Mouse (Mus musculus) large intestine, adult 2 months (tissue): Measurements from ENCODE around the gene Defb21. TPM values are rescaled to one million over a fixed set of nuclear protein-coding genes. Genes with fewer than 3 reads are reported as not detected.
A peak's percentile ranks its signal among the peaks of the same experiment; 100 is the strongest.

Experiments
- DNase-seq: peaks from one replicate; pipeline ENCODE4 v3.0.0-alpha.2; 2012; ENCODE audit warnings: low read depth, low spot score
- WGBS: fragments of 180-500 bp; shearing (Covaris S2); methylation state at CpG from one replicate; pipeline ENCODE4 v1.1.7; 2018; 5-methylcytosine and 5-hydroxymethylcytosine counted together
- polyA plus RNA-seq: library from polyadenylated mRNA; depleted of rRNA; stranded (reverse); fragments of >200 nt; gene quantifications from 2 replicates; pipeline ENCODE4 v1.2.3, GENCODE M21; 2012; rRNA removed

Gene Defb21
- not detected in 2 replicates for polyA plus RNA-seq

DNA sequence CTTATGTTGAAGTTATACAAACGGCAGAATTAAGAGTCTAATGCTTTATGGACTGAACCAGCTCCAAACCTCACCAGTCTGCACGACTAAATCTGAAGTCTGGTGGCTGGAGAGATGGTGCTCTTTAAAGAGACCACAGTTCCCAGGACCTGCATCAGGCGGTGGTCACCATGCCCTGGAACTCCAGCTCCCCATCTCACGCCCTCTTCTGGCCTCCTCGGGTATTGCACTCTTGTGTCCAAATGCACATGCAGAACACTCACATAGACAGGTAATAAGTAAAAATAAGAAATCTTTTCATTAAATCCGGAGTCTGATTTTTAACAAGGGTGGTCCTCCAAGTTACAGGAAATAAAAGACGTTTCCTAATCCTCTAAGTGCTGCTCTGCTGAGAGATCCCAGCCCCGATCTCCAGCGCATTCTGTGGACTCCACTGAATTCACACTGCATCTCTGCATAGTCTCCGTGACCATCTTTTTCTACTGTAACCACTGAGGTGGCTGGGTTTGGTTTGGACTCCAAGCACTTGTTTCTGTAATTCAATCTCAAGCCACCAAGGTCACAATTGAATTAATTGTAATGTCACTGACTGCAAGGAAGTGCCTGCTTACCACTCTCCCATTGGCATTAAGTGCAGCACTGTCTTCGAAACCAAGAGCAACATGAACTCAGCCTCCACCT, at the start of gene Defb21:
TSS of gene Defb21 (plus strand) at position 631 of the 681 bp plus-strand sequence.
- 67% methylated on average over 11 of the region's 11 CpGs for WGBS
- DNase-seq, result no peak

DNA sequence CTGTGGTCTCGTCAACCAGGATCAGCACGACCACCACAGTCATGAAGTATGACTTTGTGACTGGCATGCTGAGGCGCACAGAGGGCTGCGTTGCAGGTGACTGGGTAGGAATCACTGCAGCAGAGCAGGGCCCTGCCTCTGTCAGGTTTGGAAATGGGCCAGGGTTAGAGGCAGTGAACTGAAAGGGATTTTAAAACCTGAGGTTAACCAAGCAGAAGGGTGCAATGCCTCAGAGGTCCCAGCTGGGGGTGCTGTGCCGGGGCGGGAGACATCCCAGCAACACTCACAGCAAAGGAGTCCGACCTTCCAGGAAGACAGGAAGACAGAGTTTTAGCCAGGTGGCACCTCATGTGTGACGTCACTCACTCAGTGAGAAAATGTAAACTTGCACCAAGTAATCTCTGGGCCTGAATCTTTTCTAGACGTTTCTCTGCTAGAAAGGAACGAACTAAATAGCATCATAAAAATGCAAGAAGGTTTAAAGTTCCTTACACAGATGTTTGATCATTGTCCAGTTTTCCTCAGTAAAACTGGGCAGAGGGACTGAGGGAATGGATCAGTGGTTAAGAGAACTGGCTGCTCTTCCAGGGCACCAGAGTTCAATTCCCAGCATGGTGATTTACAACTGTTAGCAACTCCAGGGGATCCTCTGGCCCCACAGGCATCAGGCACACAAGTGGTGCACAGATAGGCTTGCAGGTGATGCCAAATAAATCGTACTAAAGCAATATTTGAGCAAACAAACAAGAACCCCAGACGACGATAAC, 32.4 kb upstream of the Defb21 start, which contains the start of gene Defb29:
TSS of gene Defb29 (minus strand) at position 155 of the 767 bp plus-strand sequence.
- 26% methylated on average over 13 of the region's 13 CpGs for WGBS
- DNase-seq, result no peak

DNA sequence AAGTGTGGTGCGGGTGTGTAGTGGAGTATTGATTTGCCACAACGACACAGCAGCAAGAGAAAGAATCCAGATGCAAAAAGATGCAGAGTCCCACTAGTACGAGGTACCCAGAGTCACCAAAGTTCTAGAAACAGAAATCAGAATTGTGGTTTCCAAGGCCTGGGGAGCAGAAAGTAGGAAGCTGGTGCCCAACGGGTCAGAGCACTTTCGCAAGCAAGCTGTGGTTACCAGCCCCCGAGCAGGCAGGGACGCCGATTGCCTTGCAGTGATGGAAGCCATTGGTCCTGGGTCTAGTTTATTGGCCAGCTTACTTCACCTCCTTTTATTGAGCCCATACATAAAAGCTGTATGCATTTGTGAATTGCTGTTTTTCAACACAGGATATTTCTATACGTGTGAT, 30.6 kb upstream of the Defb21 start:
- DNase-seq, result no peak
- WGBS, result 49% methylated on average over 9 of the region's 9 CpGs

DNA sequence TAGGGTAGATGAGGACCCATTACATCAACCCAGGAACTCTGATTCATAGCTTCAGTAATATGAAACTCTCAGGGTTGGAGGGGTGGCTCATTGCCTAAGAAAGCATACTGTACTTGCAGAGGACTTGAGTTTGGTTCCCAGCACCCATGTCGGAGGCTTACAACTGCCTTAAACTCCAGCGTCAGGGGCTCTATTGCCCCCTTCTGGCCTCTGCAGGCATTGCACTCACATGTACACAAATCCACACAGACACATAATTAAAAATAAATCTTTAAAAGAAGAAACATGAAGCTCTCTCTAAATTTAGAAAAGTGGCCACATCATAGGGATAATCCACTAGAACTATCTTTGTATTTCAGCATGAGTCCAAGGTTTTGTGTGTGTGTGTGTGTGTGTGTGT, 29.6 kb upstream of the Defb21 start:
- no peak for DNase-seq
- WGBS, result 83% methylated on average over 2 of the region's 2 CpGs

DNA sequence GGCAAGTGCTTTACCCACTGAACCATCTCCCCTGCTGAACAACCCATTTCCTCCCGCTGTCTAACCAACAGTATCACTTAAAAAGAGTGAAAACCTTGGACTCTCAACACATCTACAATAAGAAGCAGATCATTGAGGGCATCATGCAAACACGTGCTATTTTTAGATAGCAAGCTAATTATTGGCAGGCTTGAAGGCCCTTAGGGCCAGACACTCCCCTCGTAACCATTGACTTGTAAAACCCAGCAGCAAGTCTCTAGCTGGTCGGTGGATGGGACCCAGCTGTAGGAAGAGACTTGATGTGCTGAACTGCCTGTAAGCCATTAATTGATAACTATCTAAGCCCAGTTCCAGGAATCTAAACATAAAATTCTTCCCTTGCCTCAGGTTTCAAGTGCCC, 29.1 kb upstream of the Defb21 start:
- 37% methylated on average over 4 of the region's 4 CpGs for WGBS
- DNase-seq, result no peak

DNA sequence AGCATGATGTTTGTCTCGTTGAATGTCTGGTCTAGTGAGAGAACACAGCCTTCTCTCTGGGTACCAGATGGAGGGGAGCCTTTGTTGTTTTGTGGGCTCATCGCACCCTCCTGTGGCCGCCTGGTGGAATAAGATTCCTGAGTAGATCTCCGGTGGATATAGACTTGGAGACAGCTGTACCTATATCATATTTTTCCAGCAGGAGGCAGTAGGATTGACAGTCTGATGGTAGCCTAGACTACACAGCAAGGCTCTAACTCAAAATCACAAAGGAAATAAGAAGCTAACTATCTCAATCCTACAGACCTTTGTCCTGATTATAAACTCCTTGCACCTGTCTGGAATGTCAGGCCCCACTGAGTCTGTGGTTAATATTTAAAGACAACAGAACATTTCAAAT, 27.9 kb upstream of the Defb21 start:
- WGBS, result 4% methylated on average over 4 of the region's 4 CpGs
- DNase-seq, result peak; percentile 24

DNA sequence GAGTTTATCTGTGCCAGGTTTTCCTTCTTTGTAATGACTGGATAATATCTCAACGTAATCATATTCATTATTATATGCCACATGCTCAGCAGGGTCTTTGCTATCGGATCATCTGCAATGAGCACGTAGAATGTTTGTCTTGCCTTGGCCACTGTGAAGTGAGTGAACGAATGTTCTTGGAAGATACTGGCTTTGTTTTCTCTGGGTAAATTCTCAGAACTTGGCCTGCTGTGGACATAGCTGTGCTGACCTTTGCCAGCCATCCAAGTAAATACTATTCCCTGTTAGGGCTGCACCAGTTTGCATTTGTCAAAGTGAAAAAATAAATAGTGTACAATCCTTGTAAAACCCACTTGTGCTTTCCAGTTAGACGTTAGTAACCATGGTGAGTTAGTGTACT, 24.4 kb upstream of the Defb21 start:
- WGBS, result 62% methylated on average over 5 of the region's 5 CpGs
- DNase-seq, result no peak

DNA sequence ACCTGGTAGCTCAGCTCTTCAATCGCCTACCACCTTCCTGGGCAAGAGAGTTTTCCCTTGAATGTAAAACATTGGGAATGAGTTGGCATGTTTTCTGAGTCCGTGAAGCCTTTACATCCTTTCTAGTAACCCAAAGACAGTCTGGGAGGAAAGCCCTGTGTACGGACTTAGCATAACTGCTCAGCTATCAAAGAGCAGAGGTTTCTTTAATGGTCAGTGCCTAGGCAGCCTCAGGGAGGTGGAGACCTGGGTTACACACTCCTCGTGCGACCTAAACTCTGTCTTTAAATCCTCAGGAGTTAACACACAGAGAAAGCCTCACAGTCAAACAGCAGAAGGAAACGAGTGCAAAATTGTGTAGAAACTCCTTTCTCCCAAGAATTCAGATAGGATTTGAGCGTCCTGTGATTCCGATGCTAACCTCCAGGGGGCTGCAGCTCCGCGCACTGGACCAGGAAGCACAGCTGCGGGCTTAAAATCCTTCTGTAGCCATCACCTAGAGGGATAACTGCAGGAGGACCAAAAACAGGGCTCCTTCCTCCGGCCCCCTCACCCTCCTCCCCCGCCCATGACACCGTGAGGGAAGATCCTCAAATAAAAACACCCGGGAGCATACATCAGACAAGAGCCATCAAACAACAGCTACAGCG, 18.6 kb upstream of the Defb21 start:
- no peak for DNase-seq
- 14% methylated on average over 16 of the region's 16 CpGs for WGBS

DNA sequence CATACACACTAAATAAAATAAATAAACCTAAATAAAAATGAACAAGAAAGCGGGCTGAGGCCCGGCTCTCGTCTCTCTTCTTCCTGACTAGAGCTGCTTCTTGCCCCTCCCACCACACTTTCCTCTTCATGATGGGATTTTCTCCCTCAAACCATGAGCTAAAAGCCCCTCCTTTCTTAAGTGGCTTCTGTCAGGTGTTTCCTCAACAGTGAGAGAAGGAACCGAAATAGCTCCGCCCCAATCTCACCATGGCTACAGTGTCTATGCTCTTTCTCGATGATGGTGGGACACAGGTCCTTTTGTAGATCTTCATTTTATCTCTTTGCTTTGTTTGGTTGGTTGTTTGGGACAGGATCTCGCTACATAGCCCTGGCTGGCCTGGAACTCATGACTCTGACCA, 15.9 kb upstream of the Defb21 start:
- no peak for DNase-seq
- WGBS, result 82% methylated on average over 7 of the region's 7 CpGs

DNA sequence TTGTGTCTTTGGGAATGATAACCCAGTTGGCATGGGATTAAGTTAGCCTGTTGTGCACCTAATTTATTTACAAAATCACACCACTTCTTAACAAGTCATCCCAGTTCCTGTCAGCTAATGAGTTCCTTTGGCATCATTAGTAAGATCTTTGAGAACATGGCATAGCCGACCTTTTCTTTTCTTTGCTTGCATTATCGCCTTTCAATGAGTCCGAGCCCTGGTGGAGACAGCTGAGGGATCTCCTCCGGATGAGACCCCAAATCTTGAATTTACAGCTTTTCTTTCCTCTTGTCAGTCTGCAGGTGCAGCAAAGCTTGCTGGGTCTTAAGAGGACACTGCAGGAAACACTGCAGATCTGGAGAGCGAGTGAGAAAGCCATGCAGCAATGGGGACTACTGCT, 3.5 kb upstream of the Defb21 start, which contains the start of gene Gm17416:
TSS of gene Gm17416 (plus strand) at position 301 of the 400 bp plus-strand sequence.
- 93% methylated on average over 5 of the region's 5 CpGs for WGBS
- DNase-seq, result no peak

DNA sequence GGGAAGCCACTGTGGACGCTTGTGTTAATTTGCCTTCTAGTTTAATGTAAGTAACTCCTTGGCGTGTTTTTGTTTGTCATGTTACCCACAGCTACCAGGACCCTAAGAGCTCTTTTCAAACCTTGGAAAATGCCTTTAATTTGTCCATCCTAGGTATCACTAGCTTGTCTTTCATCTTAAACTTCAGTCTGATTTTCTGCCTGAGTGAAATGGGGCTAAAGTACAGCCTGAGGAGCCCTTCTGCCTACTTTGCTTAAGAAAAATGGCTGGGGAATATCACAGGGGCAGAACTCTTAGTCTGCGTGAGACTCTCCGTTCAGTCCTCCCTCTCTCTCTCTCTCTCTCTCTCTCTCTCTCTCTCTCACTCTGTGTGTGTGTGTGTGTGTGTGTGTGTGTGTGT, 2.7 kb upstream of the Defb21 start:
- DNase-seq, result no peak
- WGBS, result 71% methylated on average over 4 of the region's 4 CpGs

DNA sequence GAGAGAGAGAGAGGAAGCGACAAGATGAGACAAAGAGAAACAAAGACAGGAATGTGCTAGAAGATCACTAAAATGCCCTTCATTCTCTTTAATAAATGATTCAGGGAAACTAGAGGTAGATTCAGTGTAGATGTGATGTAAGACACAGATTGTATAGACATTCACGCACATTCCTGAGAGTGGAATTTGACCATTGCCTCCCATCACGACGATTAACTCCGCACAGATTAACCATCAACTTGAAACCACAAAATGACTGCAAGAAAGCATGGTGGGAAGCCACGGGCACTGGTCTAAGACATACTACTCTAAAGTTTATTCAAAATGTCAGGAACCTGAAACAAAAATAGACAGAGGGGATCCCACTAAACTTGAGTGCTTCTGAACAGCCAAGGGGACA, 2.2 kb upstream of the Defb21 start:
- WGBS, result 31% methylated on average over 6 of the region's 6 CpGs

DNA sequence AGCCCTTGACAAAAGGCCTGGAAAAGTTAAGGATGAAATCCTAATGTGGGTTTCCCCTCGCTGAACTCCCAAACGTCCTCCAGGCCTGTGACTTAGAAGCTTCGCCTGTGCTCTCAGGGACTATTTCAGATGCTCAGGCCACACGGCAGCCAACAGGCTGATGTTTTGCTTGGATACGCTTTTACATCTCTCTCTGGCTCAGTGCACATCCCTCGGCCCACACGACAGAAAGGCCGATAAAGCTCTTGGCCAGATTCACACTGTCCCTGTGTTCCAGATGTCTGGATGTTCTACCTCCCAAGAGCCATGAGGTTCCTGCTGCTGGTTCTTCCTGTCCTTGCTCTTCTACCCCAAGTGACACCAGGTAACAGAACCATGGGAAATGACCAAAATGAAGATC, 940 bp downstream of the Defb21 start:
- no peak for DNase-seq
- WGBS, result 88% methylated on average over 8 of the region's 8 CpGs

More for the DNA sequence above, 2.2 kb upstream of the Defb21 start:
- no peak for DNase-seq

DNA sequence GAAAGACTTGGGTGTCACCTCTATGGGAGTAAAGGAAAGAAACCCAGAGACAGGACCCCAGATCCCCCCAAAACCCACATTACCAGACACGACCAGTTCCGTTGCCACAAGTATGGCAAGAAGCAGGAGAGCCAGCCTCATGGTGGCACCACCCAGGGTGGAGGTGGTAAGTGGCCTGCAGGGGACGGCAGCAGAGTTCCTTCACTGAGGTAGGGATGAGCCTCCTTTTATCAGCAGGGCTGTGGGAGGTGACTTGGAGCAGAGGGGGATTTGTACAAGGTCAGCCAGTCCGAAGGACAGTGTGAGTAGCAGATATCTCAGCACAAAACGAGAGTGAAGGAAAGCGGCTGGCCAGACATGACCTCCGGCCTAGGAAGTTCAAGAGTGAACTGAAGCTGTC, 7.6 kb downstream of the Defb21 start, which contains the start of gene Defb19:
TSS of gene Defb19 (minus strand) at position 206 of the 400 bp plus-strand sequence.
- no peak for DNase-seq
- 78% methylated on average over 7 of the region's 7 CpGs for WGBS

DNA sequence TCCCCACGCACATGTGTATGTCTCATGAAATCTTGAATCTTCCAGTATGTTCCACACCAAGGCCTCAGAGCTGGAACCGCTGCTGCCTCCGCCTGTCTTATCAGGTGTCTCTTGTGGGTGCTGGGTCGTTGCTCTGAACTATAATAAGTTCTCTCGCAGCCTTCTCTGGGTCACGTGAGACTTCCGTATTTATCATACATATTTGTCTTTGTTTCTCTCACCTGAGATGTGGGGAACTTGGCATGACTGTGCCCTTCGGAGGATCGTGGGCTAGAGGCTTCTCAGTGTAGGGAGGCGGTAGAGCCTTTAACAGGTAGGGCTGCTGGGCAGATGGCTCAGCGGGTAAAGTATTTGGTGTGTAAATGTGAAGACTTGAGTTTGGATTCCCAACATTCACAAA, 8.1 kb downstream of the Defb21 start:
- DNase-seq, result no peak
- 82% methylated on average over 11 of the region's 11 CpGs for WGBS

DNA sequence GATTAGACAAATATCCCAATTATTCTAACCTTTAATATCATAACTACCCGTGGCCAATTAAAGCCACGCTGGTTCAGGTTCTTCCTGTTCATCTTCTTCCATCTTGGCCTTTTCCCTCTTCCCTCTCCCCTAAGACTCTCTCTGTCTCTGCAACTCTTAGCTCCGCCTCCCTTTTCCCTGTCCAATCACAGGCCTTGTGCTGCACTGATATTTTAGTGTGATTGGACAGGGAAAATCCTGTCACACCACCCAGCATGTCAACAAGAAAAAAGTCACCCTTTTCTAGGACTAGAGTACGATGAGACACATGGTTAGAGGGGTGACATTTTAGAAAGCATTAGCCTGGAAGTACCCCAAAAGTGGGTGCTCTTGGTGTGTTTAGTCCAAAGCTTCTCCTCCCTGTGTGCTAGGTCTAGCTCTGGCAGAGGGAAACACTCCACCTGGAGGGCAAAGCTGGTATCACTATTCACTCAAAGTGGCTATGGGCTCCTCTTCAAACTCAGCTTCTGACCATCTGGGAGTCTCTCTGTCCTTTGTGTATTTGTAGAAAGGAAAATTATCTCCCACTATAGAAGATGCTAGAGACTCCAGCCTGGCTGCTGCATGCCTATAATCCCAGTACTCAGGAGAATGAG, 14.5 kb downstream of the Defb21 start:
- WGBS, result 55% methylated on average over 4 of the region's 4 CpGs
- DNase-seq, result no peak

DNA sequence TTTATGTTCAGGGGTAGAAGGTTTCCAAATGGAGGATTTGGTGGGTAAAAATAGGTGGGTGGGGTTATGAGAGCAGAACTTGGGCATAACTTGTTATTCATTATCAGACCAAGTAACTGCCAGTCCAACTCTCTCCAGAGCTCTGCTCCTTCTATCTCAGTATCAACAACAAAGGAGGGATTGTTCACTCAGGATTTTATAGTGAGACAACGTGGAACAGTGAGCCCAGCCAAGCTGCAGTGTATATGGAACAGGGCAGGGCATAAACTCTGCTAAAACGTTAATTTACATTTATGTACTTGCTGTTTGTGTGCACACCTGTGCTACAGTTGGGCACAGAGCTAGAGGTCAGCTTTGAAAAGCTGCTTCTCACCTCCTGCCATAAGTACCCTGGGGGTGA, 15.9 kb downstream of the Defb21 start:
- 10% methylated on average over 2 of the region's 2 CpGs for WGBS
- no peak for DNase-seq

DNA sequence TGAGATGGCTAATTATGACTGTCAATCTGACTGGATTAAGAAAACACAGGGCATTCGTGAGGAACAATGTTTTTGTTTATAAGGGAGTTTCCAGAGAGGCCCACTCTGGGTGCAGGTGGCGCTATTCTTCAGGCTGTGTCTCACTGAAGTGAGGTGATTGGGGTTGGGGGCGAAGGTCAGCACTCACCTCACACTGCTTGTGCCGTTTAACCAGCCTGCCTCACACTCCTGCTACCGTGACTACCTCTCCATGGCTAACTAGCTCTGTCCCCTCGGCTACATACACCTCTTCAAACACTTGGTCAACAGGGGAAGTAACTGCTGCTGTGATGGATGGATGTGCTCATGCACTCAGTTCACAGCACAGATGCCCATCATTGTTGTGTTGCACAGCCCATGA, 16.5 kb downstream of the Defb21 start:
- WGBS, result 24% methylated on average over 6 of the region's 6 CpGs
- no peak for DNase-seq

DNA sequence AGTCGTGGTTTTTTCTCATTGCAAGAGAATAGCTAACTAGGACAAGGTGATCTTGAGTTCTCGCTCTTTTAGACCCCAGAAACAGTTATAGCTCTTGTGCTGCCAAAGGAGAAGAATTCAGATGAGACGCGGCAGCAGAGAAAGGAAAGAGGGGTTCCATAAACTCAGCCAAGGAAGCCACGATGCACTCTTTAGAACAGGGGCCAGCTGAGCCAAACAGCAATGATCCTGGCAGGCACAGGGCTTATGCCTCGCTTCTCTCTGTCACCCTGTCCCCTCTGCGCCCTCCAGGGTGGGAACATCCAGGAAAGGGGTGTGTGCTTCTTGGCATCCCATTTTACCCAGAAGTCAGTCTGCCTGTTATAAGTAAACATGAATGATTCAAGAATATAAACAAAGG, 26.8 kb downstream of the Defb21 start, which contains the start of gene Defb45:
TSS of gene Defb45 (minus strand) at position 101 of the 400 bp plus-strand sequence.
- WGBS, result 34% methylated on average over 7 of the region's 7 CpGs
- DNase-seq, result no peak

DNA sequence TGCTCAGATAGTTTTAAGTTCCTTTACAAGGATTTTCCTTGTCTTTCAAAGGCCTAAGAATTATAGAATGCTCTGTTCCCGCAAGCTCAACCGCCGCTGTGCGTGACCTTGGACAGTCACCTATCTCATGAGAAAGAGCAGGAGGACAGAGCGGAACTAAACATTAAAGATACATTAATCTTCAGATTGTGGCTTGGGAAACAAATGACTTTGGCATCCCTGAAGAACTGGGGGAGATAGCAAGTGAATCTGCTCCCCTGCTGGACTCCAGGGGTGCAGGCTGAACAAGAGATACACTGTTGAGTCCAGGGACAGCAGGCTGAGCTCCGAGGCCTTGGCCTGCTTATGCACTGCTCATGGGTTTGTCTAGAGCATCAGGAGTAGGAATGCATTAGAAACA, 27.5 kb downstream of the Defb21 start:
- 78% methylated on average over 6 of the region's 6 CpGs for WGBS
- DNase-seq, result no peak
